Mouse (Mus musculus) embryonic facial prominence, embryonic 14.5 days (tissue): Measurements from ENCODE around the gene Slc25a17. TPM values are rescaled to one million over a fixed set of nuclear protein-coding genes. Genes with fewer than 3 reads are reported as not detected.

Source experiments
- ATAC-seq: fragments of 200-750 bp; cut with Nextera tagmentation; 2 replicates; pipeline ENCODE4 v1.8.0; 2017; ENCODE audit warnings: low read depth, moderate number of reproducible peaks, moderate TSS enrichment
- DNase-seq: peaks from one replicate; pipeline ENCODE4 v3.0.0-alpha.2; 2015; ENCODE audit warnings: low spot score
- H3K27ac ChIP-seq: fragments of 300-500 bp; sonication (generic); replicated peaks from 2 replicates; pipeline ENCODE4 v1.5.1; 2014; ENCODE audit warnings: low read depth, mild to moderate bottlenecking, low read length, moderate library complexity
- H3K27me3 ChIP-seq: fragments of 300-500 bp; sonication (generic); replicated peaks from 2 replicates; pipeline ENCODE4 v1.6.1; 2014; ENCODE audit warnings: low read length; ENCODE audit not compliant: control insufficient read depth, insufficient read depth
- H3K36me3 ChIP-seq: fragments of 300-500 bp; sonication (generic); 2 replicates; pipeline ENCODE4 v1.6.1; 2014; ENCODE audit warnings: low read length, mixed read lengths; ENCODE audit not compliant: control insufficient read depth, insufficient read depth
- H3K4me1 ChIP-seq: fragments of 300-500 bp; sonication (generic); 2 replicates; pipeline ENCODE4 v1.6.1; 2014; ENCODE audit warnings: antibody characterized with exemption, low read length; ENCODE audit not compliant: control insufficient read depth, insufficient read depth
- H3K4me2 ChIP-seq: fragments of 300-500 bp; sonication (generic); 2 replicates; pipeline ENCODE4 v1.6.1; 2014; ENCODE audit warnings: low read depth, mild to moderate bottlenecking, low read length, moderate library complexity, mixed read lengths
- H3K4me3 ChIP-seq: fragments of 300-500 bp; sonication (generic); 2 replicates; pipeline ENCODE4 v1.5.1; 2014; ENCODE audit warnings: low read depth, mild to moderate bottlenecking, low read length
- H3K9ac ChIP-seq: fragments of 300-500 bp; sonication (generic); 2 replicates; pipeline ENCODE4 v1.6.1; 2014; ENCODE audit warnings: low read depth, mild to moderate bottlenecking, low read length, moderate library complexity, mixed read lengths
- H3K9me3 ChIP-seq: fragments of 300-500 bp; sonication (generic); 2 replicates; pipeline ENCODE4 v1.6.1; 2016; ENCODE audit warnings: low read length; ENCODE audit not compliant: control insufficient read depth
- WGBS: fragments of 180-500 bp; shearing (Covaris S2); extraction: QIAGEN DNeasy Blood & Tissue Kit; methylation state at CpG from one replicate; pipeline ENCODE4 v1.1.7; 2014; 5-methylcytosine and 5-hydroxymethylcytosine counted together
- polyA plus RNA-seq: library from polyadenylated mRNA; unstranded; fragments of >200 nt; fragmentation: Nextera tagmentation; extraction: Ambion mirVana; gene quantifications from 2 replicates; pipeline ENCODE4 v1.2.1, GENCODE M21; 2014

Slc25a17 gene
- polyA plus RNA-seq, 1 experiment from 2014 or later: 102 TPM

GRCm38 (mm10) chr15:81294386-81294785 is 66.2 kb downstream of the Slc25a17 start:
- 68% methylated on average over 12 of the region's 12 CpGs for WGBS
- peak; percentile 86 for DNase-seq
- Histone ChIP-seq H3K27me3 (no peaks in the 10 kb centered on the region), H3K9ac (no peak overlapping the region), H3K4me1 (no peaks in the 10 kb centered on the region), H3K9me3 (no peaks in the 10 kb centered on the region), H3K4me2 (no peak overlapping the region), H3K27ac (no peak overlapping the region), H3K36me3 (no peaks in the 10 kb centered on the region), H3K4me3 (no peak overlapping the region)
- ATAC-seq: no peak; the same call in 1 of the 2 replicates

DNA sequence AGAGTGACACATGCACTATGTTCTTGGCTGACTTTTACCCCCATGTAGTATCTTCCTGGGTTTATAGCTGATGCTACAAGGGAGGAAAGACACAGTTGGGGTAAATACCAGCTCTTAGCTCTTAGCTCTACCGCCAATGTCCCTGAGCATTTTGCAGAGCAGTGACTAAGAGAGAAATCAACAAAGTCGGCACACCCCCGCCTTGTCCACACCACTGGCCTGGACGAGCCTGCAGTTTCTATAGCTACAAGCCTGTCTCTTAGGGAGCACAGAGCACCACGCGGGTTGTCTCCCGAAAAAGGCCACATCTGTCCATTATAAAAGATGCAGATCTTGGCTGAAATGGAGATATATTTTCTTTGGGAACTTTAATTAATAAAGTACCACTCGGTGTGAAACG is 69.9 kb downstream of the Slc25a17 start:
- Histone ChIP-seq H3K4me3 (no peak overlapping the region), H3K9ac (no peak overlapping the region), H3K27me3 (no peaks in the 10 kb centered on the region), H3K27ac (no peak overlapping the region), H3K36me3 (no peaks in the 10 kb centered on the region), H3K9me3 (no peaks in the 10 kb centered on the region), H3K4me2 (no peak overlapping the region), H3K4me1 (no peaks in the 10 kb centered on the region)
- WGBS: 80% methylated on average over 9 of the region's 9 CpGs
- DNase-seq: no peak
- no peak for ATAC-seq

DNA sequence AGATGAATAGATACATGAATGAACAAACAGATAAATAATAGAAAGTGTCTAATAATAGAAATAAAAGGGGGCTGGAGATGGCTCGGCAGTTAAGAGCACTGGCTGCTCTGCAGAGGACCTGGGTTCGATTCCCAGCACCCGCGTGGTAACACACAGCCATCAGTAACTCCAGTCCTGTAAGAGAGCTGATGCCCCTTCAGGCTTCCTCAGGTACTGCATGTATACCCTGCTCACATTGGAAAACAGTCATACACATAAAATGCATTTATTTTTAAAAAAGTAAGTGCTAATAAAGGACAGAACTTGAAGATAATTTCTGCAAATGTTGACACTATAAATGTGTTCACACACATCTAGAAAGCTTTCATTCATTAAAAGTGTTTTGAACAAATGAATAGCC is 70.4 kb downstream of the Slc25a17 start:
- Histone ChIP-seq H3K4me1 (no peaks in the 10 kb centered on the region), H3K36me3 (no peaks in the 10 kb centered on the region), H3K4me2 (no peak overlapping the region), H3K27me3 (no peaks in the 10 kb centered on the region), H3K9me3 (no peaks in the 10 kb centered on the region), H3K9ac (no peak overlapping the region), H3K4me3 (no peak overlapping the region), H3K27ac (no peak overlapping the region)
- 90% methylated on average over 4 of the region's 4 CpGs for WGBS
- DNase-seq: no peak
- ATAC-seq: no peak

GRCm38 (mm10) chr15:81284121-81284734 is 76.4 kb downstream of the Slc25a17 start:
- Histone ChIP-seq H3K4me3 (no peak overlapping the region), H3K27ac (no peak overlapping the region), H3K4me1 (no peaks in the 10 kb centered on the region), H3K27me3 (no peaks in the 10 kb centered on the region), H3K9ac (no peak overlapping the region), H3K4me2 (no peak overlapping the region), H3K9me3 (no peaks in the 10 kb centered on the region), H3K36me3 (no peaks in the 10 kb centered on the region)
- no peak for ATAC-seq
- peak; percentile 40 for DNase-seq
- WGBS: 60% methylated on average over 9 of the region's 9 CpGs

DNA sequence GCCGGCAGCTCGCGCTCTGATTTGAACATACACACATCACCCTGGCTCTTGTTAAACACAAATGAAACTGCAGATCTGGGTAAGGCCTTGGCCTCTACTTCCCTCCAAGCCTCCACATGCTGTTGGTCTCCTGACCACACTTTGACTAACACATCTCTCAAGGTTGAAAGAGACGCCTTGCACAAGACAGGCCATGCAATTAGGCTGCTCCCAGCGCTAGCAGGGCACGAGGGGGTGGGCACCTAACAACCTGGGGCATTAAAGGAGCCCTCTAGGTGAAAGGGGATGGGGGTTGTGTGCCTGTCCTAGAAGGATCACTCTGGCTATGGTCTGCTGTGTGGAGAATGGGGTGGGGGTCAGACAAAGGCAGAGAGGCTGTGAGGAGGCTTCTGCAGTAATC is 81.9 kb downstream of the Slc25a17 start:
- Histone ChIP-seq H3K36me3 (no peaks in the 10 kb centered on the region), H3K9ac (no peak overlapping the region), H3K9me3 (no peaks in the 10 kb centered on the region), H3K4me3 (no peak overlapping the region), H3K27me3 (no peaks in the 10 kb centered on the region), H3K4me1 (peaks cover 12% of the 10 kb centered on the region), H3K4me2 (no peak overlapping the region), H3K27ac (no peak overlapping the region)
- ATAC-seq (no peak), DNase-seq (no peak)
- 68% methylated on average over 6 of the region's 6 CpGs for WGBS

GRCm38 (mm10) chr15:81277928-81278327 is 82.7 kb downstream of the Slc25a17 start:
- Histone ChIP-seq H3K36me3 (no peaks in the 10 kb centered on the region), H3K9ac (no peak overlapping the region), H3K4me2 (0 out of 2 replicates have a peak overlapping the region, but pooled peaks have one; percentile 1), H3K27ac (no peak overlapping the region; the same call in 1 of the 2 replicates), H3K4me3 (no peak overlapping the region), H3K27me3 (no peaks in the 10 kb centered on the region), H3K4me1 (peaks cover 12% of the 10 kb centered on the region), H3K9me3 (no peaks in the 10 kb centered on the region)
- ATAC-seq (peak; percentile 89), DNase-seq (peak; percentile 84)
- 8% methylated on average over 7 of the region's 11 CpGs for WGBS

DNA sequence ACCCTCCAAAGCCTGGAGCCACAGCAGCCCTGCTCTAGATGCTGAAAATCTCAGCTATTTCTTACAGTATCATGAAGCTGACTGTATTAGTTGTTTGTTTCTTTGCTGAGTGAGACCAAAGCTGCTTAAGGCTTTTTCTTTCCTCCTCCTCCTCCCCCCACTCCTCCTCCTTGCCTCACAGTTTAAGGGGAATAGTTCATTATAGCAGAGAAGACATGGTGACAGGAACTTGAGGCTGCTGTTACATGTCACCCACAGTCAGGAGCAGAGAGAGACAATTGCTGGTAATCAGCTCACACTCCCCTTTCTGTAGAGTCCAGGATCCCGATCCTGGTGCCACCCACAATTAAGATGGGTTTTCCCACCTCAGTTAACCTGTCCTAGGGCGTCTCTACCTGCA is 87.3 kb downstream of the Slc25a17 start:
- Histone ChIP-seq H3K4me3 (no peak overlapping the region), H3K9me3 (no peaks in the 10 kb centered on the region), H3K9ac (no peak overlapping the region), H3K36me3 (no peaks in the 10 kb centered on the region), H3K4me1 (peaks cover 12% of the 10 kb centered on the region), H3K27me3 (no peaks in the 10 kb centered on the region), H3K4me2 (no peak overlapping the region), H3K27ac (no peak overlapping the region)
- DNase-seq (no peak), ATAC-seq (no peak)
- WGBS: 51% methylated on average over 2 of the region's 2 CpGs

DNA sequence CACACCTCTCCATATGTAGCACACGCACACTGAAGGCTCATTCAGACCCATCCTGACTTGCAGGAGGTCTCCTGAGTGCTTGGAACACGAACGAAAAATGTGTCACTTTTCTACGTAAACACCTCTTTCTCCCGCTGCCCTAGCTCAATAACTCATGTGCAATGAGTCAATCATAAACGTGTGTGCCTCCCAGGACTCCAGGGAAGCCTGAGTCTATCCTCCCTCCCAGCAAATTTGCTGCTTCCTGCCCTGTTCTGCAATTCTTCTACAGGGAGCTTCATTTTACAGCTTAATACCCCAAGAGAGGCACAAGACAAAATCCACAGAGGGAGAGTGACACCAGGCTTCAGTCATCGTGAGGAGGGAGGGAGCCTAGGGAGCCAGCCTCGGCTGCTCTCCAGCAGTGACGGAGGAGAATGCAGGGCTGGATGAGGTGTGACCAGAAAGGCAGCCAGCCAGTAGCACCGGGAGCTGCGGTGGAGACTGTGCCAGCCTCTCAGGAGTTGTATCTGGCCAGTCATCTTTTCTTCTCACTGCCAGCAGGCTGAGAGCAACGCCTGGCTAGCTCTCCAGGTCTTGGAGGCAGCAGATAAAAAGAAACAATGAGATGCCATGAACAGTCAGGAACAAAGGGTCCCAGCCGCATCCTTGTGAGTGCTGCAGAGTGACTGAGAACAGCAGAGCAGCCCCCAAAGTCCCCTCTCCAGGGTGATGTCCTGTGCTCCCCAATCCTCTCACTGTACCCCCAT is 88.1 kb downstream of the Slc25a17 start:
- H3K9ac ChIP-seq: no peak overlapping the region
- H3K9me3 ChIP-seq: no peaks in the 10 kb centered on the region
- H3K4me2 ChIP-seq: peak overlapping the region; percentile 23; the same call in 1 of the 2 replicates

More for the DNA sequence above, 88.1 kb downstream of the Slc25a17 start:
- Histone ChIP-seq H3K27ac (no peak overlapping the region; the same call in 1 of the 2 replicates), H3K4me3 (no peak overlapping the region), H3K36me3 (no peaks in the 10 kb centered on the region), H3K4me1 (peaks cover 6% of the 10 kb centered on the region), H3K27me3 (no peaks in the 10 kb centered on the region)
- WGBS: 19% methylated on average over 13 of the region's 13 CpGs
- DNase-seq: peak; percentile 47
- ATAC-seq: peak; percentile 68; the same call in 1 of the 2 replicates
